Mouse (Mus musculus): Measurements from ENCODE around the gene Egln3. TPM values are rescaled to one million over a fixed set of nuclear protein-coding genes. Genes with fewer than 3 reads are reported as not detected.

The Egln3 gene
- polyA plus RNA-seq, 1 experiment: 51.8 TPM

GRCm38 (mm10) chr12:54216673-54217072 is 13.0 kb upstream of the Egln3 start:
- Histone ChIP-seq H3K36me3 (ENCODE audit: control insufficient read depth, insufficient read depth, low read length) (no peaks in the 10 kb centered on the region), H3K27ac (ENCODE audit: insufficient read depth, low read depth, low read length) (no peak overlapping the region)
- 88% methylated on average over 5 of the region's 5 CpGs for WGBS

DNA sequence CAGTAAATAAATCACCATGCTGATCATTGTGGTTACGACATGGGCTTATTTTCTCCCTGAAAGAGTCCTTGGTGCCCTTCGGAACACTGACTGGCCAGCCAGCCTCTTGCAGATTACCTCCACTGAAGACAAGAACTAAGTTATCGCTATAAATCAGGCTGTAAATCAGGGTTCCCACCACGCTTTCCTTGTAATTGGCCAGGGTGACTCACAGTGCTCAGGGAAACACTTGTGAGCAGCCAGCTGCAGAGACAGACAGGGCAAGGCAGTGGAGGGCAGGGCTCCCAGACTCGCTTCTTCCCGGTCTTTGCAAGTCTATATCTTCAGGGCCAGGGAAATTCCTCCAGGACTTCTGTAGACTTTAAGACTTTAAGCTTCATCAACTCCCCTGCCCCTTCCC is 10.8 kb upstream of the Egln3 start:
- H3K4me1 ChIP-seq (ENCODE audit: control insufficient read depth, insufficient read depth, insufficient read length, low read length): peaks cover 6% of the 10 kb centered on the region; the same call in 1 of the 2 replicates
- H3K4me3 ChIP-seq (ENCODE audit: low read depth, low read length): no peak overlapping the region
- H3K36me3 ChIP-seq (ENCODE audit: control insufficient read depth, insufficient read depth, low read length): no peaks in the 10 kb centered on the region
- WGBS: 16% methylated on average over 6 of the region's 6 CpGs
- no peaks in the 10 kb centered on the region for H3K27me3 ChIP-seq (ENCODE audit: control insufficient read depth, insufficient read depth, low read length)
- H3K27ac ChIP-seq (ENCODE audit: insufficient read depth, low read depth, low read length): peak overlapping the region; percentile 95
- TF ChIP-seq POLR2A (IDR thresholded peaks at IDR 0.05; ENCODE audit: low read depth, low read length) (no peak), CTCF (IDR thresholded peaks at IDR 0.05; ENCODE audit: extremely low read depth, insufficient read length, insufficient replicate concordance, low read depth, low read length) (no peak)

More at GRCm38 (mm10) chr12:54216673-54217072, 13.0 kb upstream of the Egln3 start:
- Histone ChIP-seq H3K4me3 (ENCODE audit: low read depth, low read length) (no peak overlapping the region), H3K27me3 (ENCODE audit: control insufficient read depth, insufficient read depth, low read length) (no peaks in the 10 kb centered on the region), H3K4me1 (ENCODE audit: control insufficient read depth, insufficient read depth, insufficient read length, low read length) (peaks cover 6% of the 10 kb centered on the region; the same call in 1 of the 2 replicates)
- no peak for TF ChIP-seq POLR2A (IDR thresholded peaks at IDR 0.05; ENCODE audit: low read depth, low read length)
- TF ChIP-seq CTCF (IDR thresholded peaks at IDR 0.05; ENCODE audit: extremely low read depth, insufficient read length, insufficient replicate concordance, low read depth, low read length): no peak

DNA sequence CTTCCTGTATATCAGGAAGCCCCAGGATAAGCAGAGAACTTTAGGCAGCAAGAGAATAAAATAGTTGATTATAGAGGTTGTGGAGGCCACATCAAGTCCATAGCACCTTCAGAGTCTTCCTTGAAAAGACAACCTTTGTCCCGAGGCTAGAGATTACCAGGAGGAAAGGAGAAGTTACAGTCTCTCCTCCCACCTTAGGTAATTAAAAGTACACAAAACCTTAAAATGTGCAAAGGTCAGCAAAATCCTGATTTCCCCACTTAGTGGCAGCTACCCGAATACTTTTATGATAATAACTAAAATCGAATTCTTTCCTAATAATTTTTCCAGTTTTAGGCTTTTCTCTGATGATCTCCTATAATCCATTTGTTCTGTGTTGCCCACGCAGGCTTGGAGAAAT is 10.2 kb upstream of the Egln3 start:
- TF ChIP-seq POLR2A (IDR thresholded peaks at IDR 0.05; ENCODE audit: low read depth, low read length): no peak
- TF ChIP-seq CTCF (IDR thresholded peaks at IDR 0.05; ENCODE audit: extremely low read depth, insufficient read length, insufficient replicate concordance, low read depth, low read length): no peak
- Histone ChIP-seq H3K4me3 (ENCODE audit: low read depth, low read length) (no peak overlapping the region), H3K27ac (ENCODE audit: insufficient read depth, low read depth, low read length) (peak overlapping the region; percentile 95), H3K4me1 (ENCODE audit: control insufficient read depth, insufficient read depth, insufficient read length, low read length) (peaks cover 10% of the 10 kb centered on the region; the same call in 1 of the 2 replicates), H3K36me3 (ENCODE audit: control insufficient read depth, insufficient read depth, low read length) (no peaks in the 10 kb centered on the region), H3K27me3 (ENCODE audit: control insufficient read depth, insufficient read depth, low read length) (no peaks in the 10 kb centered on the region)
- 21% methylated on average over 4 of the region's 4 CpGs for WGBS

GRCm38 (mm10) chr12:54213230-54213629 is 9.6 kb upstream of the Egln3 start:
- Histone ChIP-seq H3K36me3 (ENCODE audit: control insufficient read depth, insufficient read depth, low read length) (no peaks in the 10 kb centered on the region), H3K27ac (ENCODE audit: insufficient read depth, low read depth, low read length) (peak overlapping the region; percentile 84), H3K27me3 (ENCODE audit: control insufficient read depth, insufficient read depth, low read length) (no peaks in the 10 kb centered on the region), H3K4me3 (ENCODE audit: low read depth, low read length) (no peak overlapping the region), H3K4me1 (ENCODE audit: control insufficient read depth, insufficient read depth, insufficient read length, low read length) (peaks cover 10% of the 10 kb centered on the region; the same call in 1 of the 2 replicates)
- TF ChIP-seq CTCF (IDR thresholded peaks at IDR 0.05; ENCODE audit: extremely low read depth, insufficient read length, insufficient replicate concordance, low read depth, low read length) (no peak), POLR2A (IDR thresholded peaks at IDR 0.05; ENCODE audit: low read depth, low read length) (no peak)
- WGBS: 32% methylated on average over 5 of the region's 5 CpGs

DNA sequence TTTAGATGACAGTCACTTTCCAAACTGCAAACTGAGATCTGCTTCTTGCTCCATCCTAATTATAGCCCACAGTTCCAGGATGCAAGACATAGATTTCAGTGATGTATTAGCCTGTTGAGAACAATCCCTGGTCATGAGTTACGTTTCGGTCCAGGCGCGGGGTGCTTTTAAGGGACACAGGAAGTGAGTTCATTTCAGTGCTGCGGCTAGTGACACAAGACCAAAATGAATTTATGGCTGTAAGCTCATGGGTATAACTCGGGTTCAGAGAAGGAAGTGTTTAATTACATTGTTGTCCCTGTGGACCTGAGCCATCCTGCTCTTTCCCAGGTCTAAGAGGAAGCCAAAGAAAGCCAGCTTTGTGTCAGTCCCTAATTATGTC is 5.5 kb upstream of the Egln3 start:
- Histone ChIP-seq H3K4me1 (ENCODE audit: control insufficient read depth, insufficient read depth, insufficient read length, low read length) (peaks cover 18% of the 10 kb centered on the region; the same call in 1 of the 2 replicates), H3K4me3 (ENCODE audit: low read depth, low read length) (no peak overlapping the region), H3K36me3 (ENCODE audit: control insufficient read depth, insufficient read depth, low read length) (no peaks in the 10 kb centered on the region), H3K27me3 (ENCODE audit: control insufficient read depth, insufficient read depth, low read length) (no peaks in the 10 kb centered on the region), H3K27ac (ENCODE audit: insufficient read depth, low read depth, low read length) (no peak overlapping the region)
- no peak for TF ChIP-seq CTCF (IDR thresholded peaks at IDR 0.05; ENCODE audit: extremely low read depth, insufficient read length, insufficient replicate concordance, low read depth, low read length)
- no peak for TF ChIP-seq POLR2A (IDR thresholded peaks at IDR 0.05; ENCODE audit: low read depth, low read length)
- WGBS: 15% methylated on average over 6 of the region's 6 CpGs

DNA sequence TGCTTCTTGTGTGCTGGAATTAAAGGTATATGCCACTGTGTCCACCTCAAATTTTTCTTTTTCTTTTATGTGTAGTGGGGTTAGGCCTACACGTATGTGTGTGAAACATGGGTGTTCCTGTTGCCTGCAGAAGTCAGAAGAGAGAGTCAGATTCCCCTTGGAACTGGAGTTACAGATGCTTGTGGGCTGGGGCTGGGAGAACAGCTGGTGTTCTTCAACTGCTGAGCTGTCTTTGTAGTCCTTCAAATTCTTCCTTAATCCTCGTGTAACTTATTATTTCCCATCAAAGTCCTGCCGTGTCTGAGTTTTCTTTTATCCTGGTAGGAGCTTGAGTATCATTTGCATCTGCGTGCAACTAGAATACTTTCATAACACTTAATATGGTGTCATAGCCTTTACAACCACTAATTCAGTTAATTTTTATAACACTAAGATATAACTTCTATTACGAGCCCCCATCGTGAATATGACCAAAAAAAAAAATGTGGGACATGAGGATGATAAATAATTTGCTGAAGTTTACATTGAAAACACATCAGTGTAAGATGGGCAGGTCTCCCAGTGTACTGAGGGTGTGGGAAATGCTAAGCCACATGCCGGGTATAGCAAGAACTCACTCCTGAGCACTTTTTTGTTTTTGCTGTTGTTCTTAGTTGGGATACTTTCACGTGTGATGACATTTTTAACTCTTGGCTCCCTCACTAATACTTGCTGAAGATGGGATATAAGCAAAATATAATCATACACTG is 4.9 kb upstream of the Egln3 start:
- Histone ChIP-seq H3K27me3 (ENCODE audit: control insufficient read depth, insufficient read depth, low read length) (no peaks in the 10 kb centered on the region), H3K27ac (ENCODE audit: insufficient read depth, low read depth, low read length) (no peak overlapping the region), H3K4me1 (ENCODE audit: control insufficient read depth, insufficient read depth, insufficient read length, low read length) (peaks cover 18% of the 10 kb centered on the region; the same call in 1 of the 2 replicates), H3K36me3 (ENCODE audit: control insufficient read depth, insufficient read depth, low read length) (no peaks in the 10 kb centered on the region), H3K4me3 (ENCODE audit: low read depth, low read length) (no peak overlapping the region)
- WGBS: 38% methylated on average over 8 of the region's 8 CpGs
- TF ChIP-seq POLR2A (IDR thresholded peaks at IDR 0.05; ENCODE audit: low read depth, low read length) (no peak), CTCF (IDR thresholded peaks at IDR 0.05; ENCODE audit: extremely low read depth, insufficient read length, insufficient replicate concordance, low read depth, low read length) (no peak)

DNA sequence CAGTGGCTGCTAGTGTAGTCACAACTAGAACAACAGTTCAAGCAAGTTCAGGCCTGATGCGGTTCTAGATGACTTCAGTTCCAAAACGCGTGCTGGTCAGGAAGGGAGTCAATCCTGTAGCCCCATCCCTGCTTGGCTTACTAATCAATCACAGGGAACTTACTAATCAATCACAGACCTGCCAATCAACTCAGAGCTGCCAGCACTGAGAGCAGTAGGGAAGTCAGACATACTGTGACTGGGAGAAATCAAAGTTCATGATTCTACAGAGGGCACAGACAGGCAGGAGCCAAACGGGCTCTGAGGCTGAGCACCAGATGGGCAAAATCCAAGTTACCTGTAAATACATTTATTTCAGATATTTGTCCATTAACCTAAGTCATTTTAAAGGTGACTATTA is 2.1 kb upstream of the Egln3 start:
- 70% methylated on average over 4 of the region's 4 CpGs for WGBS
- peak overlapping the region; percentile 54; the same call in 1 of the 2 replicates for H3K27ac ChIP-seq (ENCODE audit: insufficient read depth, low read depth, low read length)
- no peaks in the 10 kb centered on the region; the same call in 1 of the 2 replicates for H3K27me3 ChIP-seq (ENCODE audit: control insufficient read depth, insufficient read depth, low read length)
- TF ChIP-seq POLR2A (IDR thresholded peaks at IDR 0.05; ENCODE audit: low read depth, low read length): no peak
- no peak for TF ChIP-seq CTCF (IDR thresholded peaks at IDR 0.05; ENCODE audit: extremely low read depth, insufficient read length, insufficient replicate concordance, low read depth, low read length)
- no peak overlapping the region for H3K4me3 ChIP-seq (ENCODE audit: low read depth, low read length)
- no peaks in the 10 kb centered on the region for H3K36me3 ChIP-seq (ENCODE audit: control insufficient read depth, insufficient read depth, low read length)
- peaks cover 12% of the 10 kb centered on the region for H3K4me1 ChIP-seq (ENCODE audit: control insufficient read depth, insufficient read depth, insufficient read length, low read length)
